Mouse (Mus musculus) limb, embryonic 14.5 days (tissue): ENCODE results near the gene Tbccd1. TPM values are rescaled to one million over a fixed set of nuclear protein-coding genes. Genes with fewer than 3 reads are reported as not detected.

Experiments
- ATAC-seq: fragments of 200-750 bp; cut with Nextera tagmentation; 2 replicates; pipeline ENCODE4 v1.8.0; 2017; ENCODE audit warnings: low read depth, moderate number of reproducible peaks, moderate TSS enrichment; ENCODE audit not compliant: low FRiP score
- DNase-seq: peaks from one replicate; pipeline ENCODE4 v3.0.0-alpha.2; 2015; ENCODE audit warnings: low spot score
- H3K27ac ChIP-seq: fragments of 300-500 bp; sonication (generic); replicated peaks from 2 replicates; pipeline ENCODE4 v1.5.1; 2014; ENCODE audit warnings: low read depth, mild to moderate bottlenecking, low read length, moderate library complexity, mixed read lengths
- H3K27me3 ChIP-seq: fragments of 300-500 bp; sonication (generic); 2 replicates; pipeline ENCODE4 v1.6.1; 2014; ENCODE audit warnings: low read length, mixed read lengths; ENCODE audit not compliant: control insufficient read depth, insufficient read depth
- H3K36me3 ChIP-seq: fragments of 300-500 bp; sonication (generic); 2 replicates; pipeline ENCODE4 v1.6.1; 2014; ENCODE audit warnings: mild to moderate bottlenecking, low read length, moderate library complexity, mixed read lengths; ENCODE audit not compliant: control insufficient read depth, insufficient read depth
- H3K4me1 ChIP-seq: fragments of 300-500 bp; sonication (generic); 2 replicates; pipeline ENCODE4 v1.6.1; 2014; ENCODE audit warnings: antibody characterized with exemption, low read length, mixed read lengths; ENCODE audit not compliant: control insufficient read depth, insufficient read depth
- H3K4me2 ChIP-seq: fragments of 300-500 bp; sonication (generic); replicated peaks from 2 replicates; pipeline ENCODE4 v1.6.1; 2014; ENCODE audit warnings: low read depth, mild to moderate bottlenecking, low read length, moderate library complexity; ENCODE audit not compliant: severe bottlenecking
- H3K4me3 ChIP-seq: fragments of 300-500 bp; sonication (generic); replicated peaks from 2 replicates; pipeline ENCODE4 v1.5.1; 2014; ENCODE audit warnings: low read length
- H3K9ac ChIP-seq: fragments of 300-500 bp; sonication (generic); 2 replicates; pipeline ENCODE4 v1.6.1; 2014; ENCODE audit warnings: mild to moderate bottlenecking, low read depth, low read length, moderate library complexity; ENCODE audit not compliant: severe bottlenecking
- H3K9me3 ChIP-seq: fragments of 300-500 bp; sonication (generic); 2 replicates; pipeline ENCODE4 v1.6.1; 2016; ENCODE audit warnings: low read length; ENCODE audit not compliant: control insufficient read depth
- POLR2A ChIP-seq: fragments of 200-500 bp; IDR thresholded peaks from 2 replicates; pipeline ENCODE4 v1.8.0; 2012; ENCODE audit warnings: inconsistent platforms, mild to moderate bottlenecking, moderate library complexity, borderline replicate concordance; ENCODE audit not compliant: insufficient read depth, insufficient read length; ENCODE audit errors: extremely low read depth
- WGBS: fragments of 180-500 bp; shearing (Covaris S2); extraction: QIAGEN DNeasy Blood & Tissue Kit; methylation state at CpG from one replicate; pipeline ENCODE4 v1.1.7; 2014; 5-methylcytosine and 5-hydroxymethylcytosine counted together
- polyA plus RNA-seq, 2 experiments: library from polyadenylated mRNA; depleted of rRNA in 1 of 2; stranded (reverse) in 1 of 2; unstranded in 1 of 2; fragments of >200 nt; fragmentation: Nextera tagmentation in 1 of 2; extraction: Ambion mirVana in 1 of 2; gene quantifications; 2 replicates each; pipeline versions ENCODE4 v1.2.1 to v1.2.3; 2012 to 2014

Gene Tbccd1
- polyA plus RNA-seq (2012; rRNA removed) (23.0 and 25.7 TPM in 2 replicates), polyA plus RNA-seq (2014; fragmentation: Nextera tagmentation; extraction: Ambion mirVana) (26.0 and 27.6 TPM in 2 replicates)

DNA sequence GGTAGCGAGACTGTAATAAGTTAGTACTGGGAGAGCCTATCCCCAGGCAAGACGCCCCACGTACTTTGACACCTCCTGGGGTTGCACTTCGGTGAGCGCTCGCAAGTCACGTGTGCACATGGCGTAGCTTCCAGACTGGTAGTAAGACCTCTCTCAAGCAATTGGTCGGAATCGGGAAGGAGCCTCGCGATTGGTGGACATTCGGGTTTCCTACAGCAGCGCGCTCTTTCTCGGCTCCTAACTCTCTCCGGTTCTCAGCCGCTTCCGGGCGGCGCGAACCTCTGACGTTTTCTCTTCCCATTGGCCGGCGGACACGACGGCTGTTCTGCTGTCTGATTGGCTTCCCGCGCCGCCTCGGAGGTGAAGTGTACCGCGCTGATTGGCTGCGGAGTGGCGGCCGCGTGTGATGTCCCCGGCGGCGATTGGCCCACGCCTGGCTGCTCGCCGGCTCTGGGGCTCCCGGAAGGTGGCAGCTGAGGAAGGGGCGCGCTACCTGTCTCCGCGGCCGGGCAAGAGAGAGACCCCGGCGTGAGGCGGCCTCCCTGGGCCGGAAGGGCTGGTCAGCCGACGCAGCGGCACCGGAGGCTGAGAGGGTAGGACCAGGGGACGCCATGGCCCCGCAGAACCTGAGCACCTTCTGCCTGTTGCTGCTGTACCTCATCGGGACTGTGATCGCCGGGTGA, at the start of gene Tbccd1, which contains the start of gene Dnajb11:
Tbccd1 (minus strand) TSS at position 239 of the 683 bp plus-strand sequence.
Dnajb11 (plus strand) TSS at position 415 of the 683 bp plus-strand sequence.
- peak within 1 kb of the TSS; percentile 82 for H3K4me2 ChIP-seq
- under 1% methylated on average over 62 of the region's 62 CpGs for WGBS
- DNase-seq (peak; percentile 100), ATAC-seq (peak; percentile 100)
- peak; percentile 59; the same call in 1 of the 2 replicates for TF ChIP-seq POLR2A
- peaks cover 11% of the 10 kb centered on the region for H3K36me3 ChIP-seq
- H3K4me3 ChIP-seq: peak within 1 kb of the TSS; percentile 71
- H3K9me3 ChIP-seq: no peaks in the 10 kb centered on the region
- peak within 1 kb of the TSS; percentile 79 for H3K9ac ChIP-seq
- no peaks in the 10 kb centered on the region for H3K27me3 ChIP-seq
- peak within 1 kb of the TSS; percentile 61; the same call in 1 of the 2 replicates for H3K27ac ChIP-seq
- peaks cover 9% of the 10 kb centered on the region for H3K4me1 ChIP-seq

GRCm38 (mm10) chr16:22901326-22901725, 43.9 kb upstream of the Tbccd1 start:
- no peak for TF ChIP-seq POLR2A

DNA sequence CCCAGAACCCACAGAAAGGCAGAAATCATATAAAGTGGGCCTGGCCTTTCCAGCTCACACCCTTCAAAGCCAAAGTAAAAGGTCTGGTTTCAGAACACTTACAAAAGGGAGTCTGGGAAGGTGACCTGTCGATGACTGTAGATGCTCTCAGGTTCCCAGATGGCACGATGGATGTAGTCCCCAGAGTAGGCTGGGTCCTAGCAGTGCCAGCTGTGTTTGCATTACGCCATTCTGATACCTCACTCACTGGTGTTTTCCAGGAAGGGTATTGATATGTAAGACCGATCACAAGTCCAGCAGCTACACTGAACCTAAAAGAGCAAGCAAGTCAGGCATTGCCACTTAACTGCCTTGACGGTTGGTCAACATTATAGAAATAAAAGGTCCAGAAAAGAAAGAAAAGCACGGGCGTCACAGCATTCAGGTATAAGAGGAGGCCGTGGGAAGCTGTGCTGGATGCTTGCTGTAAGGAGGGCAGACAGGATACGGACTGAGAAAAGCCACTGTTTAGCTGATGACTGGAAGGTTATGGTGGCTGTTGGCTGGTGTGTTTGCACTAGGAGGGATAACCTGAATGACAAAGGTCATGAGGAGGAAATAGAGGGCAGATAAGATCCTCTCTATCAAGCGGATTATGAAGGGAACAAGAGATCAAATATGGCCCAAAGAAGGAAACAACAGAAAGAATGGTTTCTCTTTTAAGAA, 42.5 kb upstream of the Tbccd1 start:
- Histone ChIP-seq H3K4me2 (no peak overlapping the region), H3K9ac (no peak overlapping the region), H3K4me1 (no peaks in the 10 kb centered on the region), H3K27me3 (no peaks in the 10 kb centered on the region), H3K27ac (no peak overlapping the region), H3K36me3 (no peaks in the 10 kb centered on the region), H3K9me3 (no peaks in the 10 kb centered on the region), H3K4me3 (no peak overlapping the region)
- 79% methylated on average over 10 of the region's 10 CpGs for WGBS
- ATAC-seq (no peak), DNase-seq (no peak)
- TF ChIP-seq POLR2A: no peak

More at GRCm38 (mm10) chr16:22901326-22901725, 43.9 kb upstream of the Tbccd1 start:
- H3K36me3 ChIP-seq: no peaks in the 10 kb centered on the region
- H3K9ac ChIP-seq: no peak overlapping the region
- 72% methylated on average over 3 of the region's 3 CpGs for WGBS
- H3K4me3 ChIP-seq: no peak overlapping the region
- no peak overlapping the region for H3K27ac ChIP-seq
- H3K9me3 ChIP-seq: no peaks in the 10 kb centered on the region
- no peaks in the 10 kb centered on the region for H3K27me3 ChIP-seq
- no peak for ATAC-seq
- no peak for DNase-seq
- no peaks in the 10 kb centered on the region for H3K4me1 ChIP-seq
- no peak overlapping the region for H3K4me2 ChIP-seq

- TF ChIP-seq POLR2A: no peak
- ATAC-seq: no peak
Measured at GRCm38 (mm10) chr16:22899346-22899745, 41.9 kb upstream of the Tbccd1 start.

GRCm38 (mm10) chr16:22896618-22897017, 39.1 kb upstream of the Tbccd1 start:
- no peaks in the 10 kb centered on the region for H3K4me1 ChIP-seq
- no peak overlapping the region for H3K27ac ChIP-seq
- no peaks in the 10 kb centered on the region for H3K27me3 ChIP-seq
- no peaks in the 10 kb centered on the region for H3K9me3 ChIP-seq
- H3K4me2 ChIP-seq: no peak overlapping the region
- H3K9ac ChIP-seq: no peak overlapping the region
- no peak overlapping the region for H3K4me3 ChIP-seq
- 69% methylated on average over 2 of the region's 2 CpGs for WGBS
- no peak for TF ChIP-seq POLR2A
- ATAC-seq (no peak), DNase-seq (no peak)
- H3K36me3 ChIP-seq: no peaks in the 10 kb centered on the region

More at GRCm38 (mm10) chr16:22899346-22899745, 41.9 kb upstream of the Tbccd1 start:
- Histone ChIP-seq H3K4me3 (no peak overlapping the region), H3K27ac (no peak overlapping the region), H3K4me2 (no peak overlapping the region), H3K9me3 (no peaks in the 10 kb centered on the region), H3K9ac (no peak overlapping the region), H3K36me3 (no peaks in the 10 kb centered on the region), H3K27me3 (no peaks in the 10 kb centered on the region), H3K4me1 (no peaks in the 10 kb centered on the region)
- no peak for DNase-seq
- WGBS: 47% methylated on average over 5 of the region's 5 CpGs
